Mouse (Mus musculus): ENCODE data around the gene Cdk18.

DNA sequence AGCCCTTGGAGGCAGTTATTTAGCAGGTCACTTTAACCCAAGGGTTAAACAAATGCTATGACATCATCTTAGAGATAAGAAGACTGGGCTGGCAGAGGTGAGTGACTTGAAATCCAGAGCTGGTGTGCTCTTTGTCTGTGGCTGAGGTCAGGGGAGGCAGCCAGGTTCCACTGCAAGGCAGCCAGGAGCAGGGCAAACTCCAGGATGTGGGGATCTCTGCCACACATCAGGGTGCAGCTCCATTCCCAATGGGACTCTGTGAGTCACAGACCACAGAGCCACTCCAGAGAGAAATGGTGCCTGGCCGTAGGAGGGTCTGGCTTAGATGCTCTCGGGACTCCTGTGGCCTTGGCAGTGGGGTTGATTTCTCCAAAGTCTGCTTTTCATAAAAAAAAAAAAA, 12.4 kb upstream of the Cdk18 start:
- no peak for TF ChIP-seq ZC3H11A (IDR thresholded peaks at IDR 0.05; ENCODE audit: borderline replicate concordance, low read depth, low read length)
- no peak for TF ChIP-seq HCFC1 (IDR thresholded peaks at IDR 0.05; ENCODE audit: borderline replicate concordance, insufficient read depth, low read length)
